In the genomic region with DNA sequence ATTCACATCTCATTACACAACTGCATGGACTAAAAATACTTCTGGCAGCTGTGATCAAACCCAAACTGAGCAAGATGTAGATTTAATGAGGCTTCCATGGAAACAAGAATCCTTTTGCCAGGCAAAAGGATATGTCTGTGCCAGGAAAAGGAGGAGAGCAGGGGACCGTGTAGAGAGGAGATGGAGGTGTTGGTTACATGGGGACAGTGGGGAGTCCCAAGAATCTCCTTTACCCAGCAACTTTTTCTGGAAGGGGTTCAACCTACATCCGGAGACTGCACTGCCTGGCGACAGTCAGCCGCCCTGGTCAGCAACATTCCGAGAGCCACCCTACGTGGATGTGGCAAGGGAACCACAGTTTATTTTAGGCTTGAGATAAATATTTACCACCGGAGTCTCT, we compare ENCODE assay signal across 14 mouse cellular contexts.
A peak's percentile ranks its signal among the peaks of the same experiment; 100 is the strongest.
DNase-seq lines count a peak whose midpoint lies in the region; ATAC-seq and TF ChIP-seq lines count a peak whose summit lies in the region.
"Had no signal": no experiment of that assay in that cellular context is flagged by ENCODE, and none has a peak within 500 bp of the region (broad histone marks: within the 10 kb centered on the region; RNA-seq: fewer than 3 reads in every experiment).

No protein-coding gene starts in this region.

- peak; percentile 51 for DNase-seq in forebrain, postnatal 0 days
- DNase-seq in forebrain, embryonic 14.5 days (ENCODE audit: low spot score), result no peak
- DNase-seq in left cerebral cortex, postnatal 25 days (ENCODE audit: low spot score in 2 of 2), result peak; percentile 42 to 69
- DNase-seq in left cerebral cortex, adult 11 months (ENCODE audit: low spot score), result no peak
- DNase-seq in gastrocnemius, postnatal 10 days, result peak; percentile 18
- no peak for DNase-seq in cerebellum, postnatal 36 days
- no peak for DNase-seq in embryo, embryonic 9.5 days (ENCODE audit: extremely low spot score)
- DNase-seq: adrenal gland, adult 8-10 months; kidney, postnatal 14 days had no signal

- intact Hi-C loops in left cerebral cortex, postnatal 25 days (cut with DNase I), result loop anchor here (5.0 kb wide), 1 partner anchor 77 kb away; no protein-coding TSS in a partner anchor

- H3K9me3 ChIP-seq in forebrain, postnatal 0 days (ENCODE audit: low read length), result no peaks in the 10 kb centered on the region
- H3K9me3 ChIP-seq in forebrain, embryonic 14.5 days (replicated peaks; ENCODE audit: control insufficient read depth, low read length), result no peaks in the 10 kb centered on the region
- H3K9me3 ChIP-seq: embryonic facial prominence, embryonic 15.5 days; intestine, embryonic 15.5 days had no signal

- no peak overlapping the region for H3K9ac ChIP-seq in forebrain, postnatal 0 days
- H3K9ac ChIP-seq in forebrain, embryonic 14.5 days (ENCODE audit: low read length), result no peak overlapping the region
- H3K9ac ChIP-seq: embryonic facial prominence, embryonic 15.5 days; intestine, embryonic 15.5 days had no signal

- no peak overlapping the region for H3ac ChIP-seq in myocyte (ENCODE audit: control insufficient read depth, insufficient read length)

- no peak for TF ChIP-seq CTCF in forebrain, postnatal 0 days (IDR thresholded peaks at IDR 0.05; ENCODE audit: low read depth)

- H3K4me2 ChIP-seq in forebrain, postnatal 0 days (ENCODE audit: low read depth), result no peak overlapping the region
- no peak overlapping the region for H3K4me2 ChIP-seq in forebrain, embryonic 14.5 days (ENCODE audit: low read length)
- peak overlapping the region; percentile 61 for H3K4me2 ChIP-seq in myocyte (ENCODE audit: low read depth)
- H3K4me2 ChIP-seq: embryonic facial prominence, embryonic 15.5 days; intestine, embryonic 15.5 days; liver, embryonic 11.5 days had no signal

- no peaks in the 10 kb centered on the region for H3K27me3 ChIP-seq in forebrain, postnatal 0 days (ENCODE audit: insufficient read depth, low read length)
- H3K27me3 ChIP-seq in forebrain, embryonic 14.5 days (replicated peaks; ENCODE audit: control insufficient read depth, insufficient read depth, low read length), result no peaks in the 10 kb centered on the region
- H3K27me3 ChIP-seq in myocyte (ENCODE audit: control insufficient read depth, insufficient read depth, insufficient read length), result no peaks in the 10 kb centered on the region
- H3K27me3 ChIP-seq: embryonic facial prominence, embryonic 15.5 days; intestine, embryonic 15.5 days had no signal

- ATAC-seq in forebrain, postnatal 0 days, result peak; percentile 63
- no peak for ATAC-seq in forebrain, embryonic 14.5 days
- ATAC-seq: intestine, embryonic 15.5 days had no signal

- H3K4me3 ChIP-seq in forebrain, postnatal 0 days (ENCODE audit: low read depth, low read length), result no peak overlapping the region
- no peak overlapping the region for H3K4me3 ChIP-seq in forebrain, embryonic 14.5 days (ENCODE audit: low read depth, low read length)
- H3K4me3 ChIP-seq in myocyte, result no peak overlapping the region
- H3K4me3 ChIP-seq: embryonic facial prominence, embryonic 15.5 days; intestine, embryonic 15.5 days had no signal

- TF ChIP-seq POLR2A in myocyte (IDR thresholded peaks at IDR 0.05; ENCODE audit: insufficient read length, low read depth), result no peak

- no peaks in the 10 kb centered on the region for H3K36me3 ChIP-seq in forebrain, postnatal 0 days (ENCODE audit: insufficient read depth)
- H3K36me3 ChIP-seq in forebrain, embryonic 14.5 days (ENCODE audit: control insufficient read depth, insufficient read depth, low read length), result no peaks in the 10 kb centered on the region
- no peaks in the 10 kb centered on the region for H3K36me3 ChIP-seq in myocyte (ENCODE audit: control insufficient read depth, insufficient read depth)
- H3K36me3 ChIP-seq: embryonic facial prominence, embryonic 15.5 days; intestine, embryonic 15.5 days had no signal

- H3K4me1 ChIP-seq in forebrain, postnatal 0 days (ENCODE audit: insufficient read depth), result peaks cover 12% of the 10 kb centered on the region; the same call in 1 of the 2 replicates
- no peaks in the 10 kb centered on the region for H3K4me1 ChIP-seq in forebrain, embryonic 14.5 days (ENCODE audit: control insufficient read depth, insufficient read depth, low read length)
- H3K4me1 ChIP-seq: embryonic facial prominence, embryonic 15.5 days; intestine, embryonic 15.5 days had no signal

- H3K27ac ChIP-seq in forebrain, postnatal 0 days (ENCODE audit: low read depth, low read length), result peak overlapping the region; percentile 50
- no peak overlapping the region for H3K27ac ChIP-seq in forebrain, embryonic 14.5 days (ENCODE audit: low read depth, low read length)
- H3K27ac ChIP-seq: embryonic facial prominence, embryonic 15.5 days; intestine, embryonic 15.5 days; stomach, postnatal 0 days had no signal

- no peaks in the 10 kb centered on the region for H3K79me2 ChIP-seq in myocyte (ENCODE audit: control insufficient read depth, insufficient read depth)

- 64% methylated on average over 7 of the region's 7 CpGs for WGBS in forebrain, postnatal 0 days
- WGBS in forebrain, embryonic 14.5 days, result 80% methylated on average over 7 of the region's 7 CpGs

TF ChIP-seq in myocyte, 11 proteins besides CTCF, POLR2A, EP300 and RAD21:
- TF ChIP-seq MYOD1 (IDR thresholded peaks at IDR 0.05; ENCODE audit: control insufficient read depth in 1 of 3, insufficient read length in 2 of 3, low read depth in 2 of 3) (peak in 1 of 3 experiments; percentile 12), MYOG (IDR thresholded peaks at IDR 0.05; ENCODE audit: control insufficient read depth in 1 of 3, insufficient read depth in 1 of 3, insufficient read length in 2 of 3, low read depth in 2 of 3) (peak in 1 of 3 experiments; percentile 57), CEBPB (IDR thresholded peaks at IDR 0.05; ENCODE audit: insufficient read depth, poor library complexity, severe bottlenecking) (no peak)

Comparison
In these comparisons a context has a peak if more than half of its experiments do, and no peak if none do; other contexts are left out.
1. DNase-seq: peak in forebrain, postnatal 0 days (single experiment), left cerebral cortex, postnatal 25 days (2 of 2) and gastrocnemius, postnatal 10 days (single experiment); none in forebrain, embryonic 14.5 days (single experiment), left cerebral cortex, adult 11 months (single experiment), cerebellum, postnatal 36 days (0 of 2) and embryo, embryonic 9.5 days (single experiment).